Mouse (Mus musculus) heart, embryonic 13.5 days (tissue): ENCODE data around the gene Pgpep1l. TPM values are rescaled to one million over a fixed set of nuclear protein-coding genes. Genes with fewer than 3 reads are reported as not detected.

Source experiments
- ATAC-seq: fragments of 200-750 bp; cut with Nextera tagmentation; 2 replicates; pipeline ENCODE4 v1.8.0; 2017; ENCODE audit warnings: moderate TSS enrichment; ENCODE audit not compliant: insufficient number of reproducible peaks, low FRiP score, low TSS enrichment; ENCODE audit errors: extremely low read depth
- H3K27ac ChIP-seq: fragments of 300-500 bp; sonication (generic); replicated peaks from 2 replicates; pipeline ENCODE4 v1.5.1; 2015; ENCODE audit warnings: moderate library complexity, mild to moderate bottlenecking, inconsistent platforms
- H3K27me3 ChIP-seq: fragments of 300-500 bp; sonication (generic); replicated peaks from 2 replicates; pipeline ENCODE4 v1.6.1; 2015; ENCODE audit warnings: mild to moderate bottlenecking, inconsistent platforms
- H3K36me3 ChIP-seq: fragments of 300-500 bp; sonication (generic); 2 replicates; pipeline ENCODE4 v1.6.1; 2015; ENCODE audit warnings: mild to moderate bottlenecking, inconsistent platforms
- H3K4me1 ChIP-seq: fragments of 300-500 bp; sonication (generic); 2 replicates; pipeline ENCODE4 v1.6.1; 2015; ENCODE audit warnings: inconsistent platforms
- H3K4me2 ChIP-seq: fragments of 300-500 bp; sonication (generic); 2 replicates; pipeline ENCODE4 v1.6.1; 2015; ENCODE audit warnings: inconsistent platforms, mild to moderate bottlenecking, moderate library complexity
- H3K4me3 ChIP-seq: fragments of 300-500 bp; sonication (generic); 2 replicates; pipeline ENCODE4 v1.5.1; 2015; ENCODE audit warnings: moderate library complexity, mild to moderate bottlenecking, inconsistent platforms
- H3K9ac ChIP-seq: fragments of 300-500 bp; sonication (generic); 2 replicates; pipeline ENCODE4 v1.6.1; 2015; ENCODE audit warnings: inconsistent platforms, mild to moderate bottlenecking, moderate library complexity
- H3K9me3 ChIP-seq: fragments of 300-500 bp; sonication (generic); 2 replicates; pipeline ENCODE4 v1.6.1; 2016; ENCODE audit warnings: inconsistent platforms
- WGBS: fragments of 180-500 bp; shearing (Covaris S2); methylation state at CpG from one replicate; pipeline ENCODE4 v1.1.7; 2015; ENCODE audit warnings: mixed read lengths; 5-methylcytosine and 5-hydroxymethylcytosine counted together
- polyA plus RNA-seq: library from polyadenylated mRNA; unstranded; fragments of >200 nt; fragmentation: Nextera tagmentation; extraction: Ambion mirVana; gene quantifications from 2 replicates; pipeline ENCODE4 v1.2.1, GENCODE M21; 2015

Gene Pgpep1l
- polyA plus RNA-seq, 1 experiment from 2014 or later: not detected

DNA sequence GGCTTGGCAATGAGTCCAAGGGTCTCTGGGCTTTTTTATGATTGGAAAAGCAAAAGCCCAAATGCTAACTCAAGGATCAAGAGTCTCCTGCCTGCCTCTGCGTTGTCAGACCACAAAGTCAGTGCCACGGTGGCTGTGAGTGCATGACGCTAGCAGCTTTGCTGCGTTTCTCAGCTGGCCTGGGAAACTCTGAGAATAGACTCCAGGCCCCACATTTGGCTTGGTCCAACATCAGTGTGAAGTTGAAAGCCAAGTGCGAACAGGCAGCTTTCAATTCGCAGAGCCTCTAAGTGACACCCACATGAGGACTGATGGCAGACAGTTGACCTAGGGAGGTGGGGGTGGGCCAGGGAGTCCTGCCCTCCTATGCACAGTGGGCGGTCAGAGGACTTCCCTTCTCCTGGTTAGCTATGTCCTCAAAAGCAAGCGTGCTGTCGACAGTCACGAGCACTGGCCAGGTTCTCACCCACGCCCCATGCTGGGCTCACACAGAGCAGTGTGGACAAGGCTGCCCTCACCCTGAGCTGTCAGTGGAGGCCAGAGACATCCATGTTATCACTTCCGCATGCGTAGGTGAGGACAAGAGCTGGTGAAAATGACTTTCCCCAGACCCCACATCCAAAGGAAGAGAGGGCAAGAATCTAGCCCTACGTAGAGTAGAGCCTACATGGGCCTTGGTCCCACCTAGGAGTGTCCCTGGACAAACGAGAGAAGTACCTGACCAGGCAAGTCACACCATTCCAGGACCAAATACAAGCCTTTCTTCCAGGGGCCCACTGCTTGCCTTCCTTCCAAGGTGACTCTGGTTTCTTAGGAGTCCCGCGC, 5.5 kb downstream of the Pgpep1l start:
- no peak overlapping the region for H3K4me3 ChIP-seq
- peak overlapping the region; percentile 34 for H3K4me2 ChIP-seq
- peaks cover 29% of the 10 kb centered on the region for H3K4me1 ChIP-seq
- peak overlapping the region; percentile 73 for H3K27ac ChIP-seq
- H3K36me3 ChIP-seq: no peaks in the 10 kb centered on the region
- peaks cover 3% of the 10 kb centered on the region for H3K27me3 ChIP-seq
- peak overlapping the region; percentile 52 for H3K9ac ChIP-seq
- no peaks in the 10 kb centered on the region for H3K9me3 ChIP-seq
- WGBS: 31% methylated on average over 17 of the region's 17 CpGs
- ATAC-seq: peak; percentile 73

GRCm38 (mm10) chr7:68257767-68258166, 6.3 kb downstream of the Pgpep1l start:
- Histone ChIP-seq H3K4me2 (peak overlapping the region; percentile 34), H3K4me3 (no peak overlapping the region), H3K9ac (peak overlapping the region; percentile 52; the same call in 1 of the 2 replicates), H3K27ac (peak overlapping the region; percentile 73), H3K4me1 (peaks cover 24% of the 10 kb centered on the region), H3K9me3 (no peaks in the 10 kb centered on the region), H3K27me3 (no peaks in the 10 kb centered on the region; the same call in none of the 2 replicates), H3K36me3 (no peaks in the 10 kb centered on the region)
- no peak for ATAC-seq
- 58% methylated on average over 2 of the region's 2 CpGs for WGBS

DNA sequence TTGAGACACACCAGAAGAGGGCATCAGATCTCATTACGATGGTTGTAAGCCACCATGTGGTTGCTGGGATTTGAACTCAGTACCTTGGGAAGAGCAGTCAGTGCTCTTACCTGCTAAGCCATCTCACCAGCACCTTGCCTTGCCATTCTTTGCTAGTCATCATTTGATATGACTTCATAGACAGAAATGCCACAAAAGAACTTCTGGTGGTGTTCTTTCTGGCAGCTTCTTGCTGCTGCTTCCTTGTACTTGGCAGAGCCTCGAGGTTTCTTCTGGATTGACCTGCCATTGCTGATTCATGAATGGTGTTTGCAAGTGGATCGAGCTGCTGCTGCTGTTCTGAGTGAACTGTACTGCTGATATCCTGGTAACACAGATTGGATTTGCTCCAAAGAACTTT, 13.1 kb downstream of the Pgpep1l start:
- peaks cover 9% of the 10 kb centered on the region for H3K9me3 ChIP-seq
- no peak for ATAC-seq
- no peak overlapping the region for H3K4me3 ChIP-seq
- H3K9ac ChIP-seq: no peak overlapping the region
- WGBS: 81% methylated on average over 3 of the region's 3 CpGs
- H3K4me1 ChIP-seq: no peaks in the 10 kb centered on the region
- no peaks in the 10 kb centered on the region for H3K27me3 ChIP-seq
- H3K36me3 ChIP-seq: no peaks in the 10 kb centered on the region
- no peak overlapping the region for H3K27ac ChIP-seq
- H3K4me2 ChIP-seq: no peak overlapping the region

DNA sequence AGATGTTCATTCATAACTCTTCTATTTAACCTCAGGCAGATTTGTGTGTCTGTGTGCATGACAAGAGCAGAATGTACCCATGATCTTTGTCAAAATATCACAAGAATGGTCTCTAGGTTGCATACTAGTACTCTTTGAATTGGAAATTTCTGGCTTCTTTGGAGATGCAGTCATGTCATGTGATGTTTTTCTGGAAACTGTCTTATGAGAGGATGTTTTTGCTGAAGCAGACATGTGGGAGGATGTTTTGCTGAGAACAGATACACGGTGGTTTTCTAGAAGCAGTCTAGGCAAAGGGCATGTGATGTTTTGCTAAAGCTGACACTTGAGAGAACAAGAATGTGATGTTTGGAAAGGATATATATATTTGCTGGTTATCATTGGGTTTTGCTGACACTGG, 13.6 kb downstream of the Pgpep1l start:
- Histone ChIP-seq H3K27ac (no peak overlapping the region), H3K4me3 (no peak overlapping the region), H3K27me3 (no peaks in the 10 kb centered on the region), H3K36me3 (no peaks in the 10 kb centered on the region), H3K4me2 (no peak overlapping the region), H3K9me3 (peaks cover 9% of the 10 kb centered on the region), H3K4me1 (no peaks in the 10 kb centered on the region), H3K9ac (no peak overlapping the region)
- 60% methylated on average over 1 of the region's 1 CpGs for WGBS
- no peak for ATAC-seq

- H3K36me3 ChIP-seq: no peaks in the 10 kb centered on the region
- 0 out of 2 replicates have a peak, but pooled peaks cover 3% of the 10 kb centered on the region for H3K27me3 ChIP-seq
- no peak for ATAC-seq
- H3K4me1 ChIP-seq: no peaks in the 10 kb centered on the region
- H3K9ac ChIP-seq: no peak overlapping the region
- H3K4me2 ChIP-seq: no peak overlapping the region
- H3K27ac ChIP-seq: no peak overlapping the region
- WGBS: 78% methylated on average over 8 of the region's 8 CpGs
- H3K9me3 ChIP-seq: peaks cover 9% of the 10 kb centered on the region
- no peak overlapping the region for H3K4me3 ChIP-seq
These were observed 17.8 kb downstream of the Pgpep1l start for GRCm38 (mm10) chr7:68246249-68246648.

DNA sequence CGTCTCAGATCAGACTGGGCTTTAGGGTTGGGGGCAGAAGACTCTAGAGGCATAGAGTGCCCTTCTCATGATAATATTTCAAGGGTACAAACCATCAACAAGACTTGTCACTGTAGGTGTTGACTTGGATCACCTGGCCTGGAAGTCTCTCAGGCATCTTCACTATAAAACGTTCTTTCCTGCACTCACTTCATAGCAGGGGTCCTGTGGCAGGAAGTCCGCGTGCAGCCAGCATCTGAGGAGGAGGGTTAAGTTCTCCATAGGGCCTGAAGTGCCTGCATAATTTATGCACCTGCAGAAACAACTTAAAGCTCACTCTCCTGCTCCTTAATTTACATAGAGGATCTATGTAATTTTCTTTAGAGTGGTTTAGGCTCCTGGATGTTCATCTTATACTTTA, 18.4 kb downstream of the Pgpep1l start:
- ATAC-seq: no peak

GRCm38 (mm10) chr7:68241205-68241604, 22.8 kb downstream of the Pgpep1l start:
- Histone ChIP-seq H3K27ac (no peak overlapping the region), H3K4me1 (no peaks in the 10 kb centered on the region), H3K4me3 (no peak overlapping the region), H3K4me2 (no peak overlapping the region), H3K27me3 (0 out of 2 replicates have a peak, but pooled peaks cover 10% of the 10 kb centered on the region), H3K36me3 (no peaks in the 10 kb centered on the region), H3K9ac (no peak overlapping the region), H3K9me3 (no peaks in the 10 kb centered on the region)
- WGBS: 76% methylated on average over 9 of the region's 9 CpGs
- no peak for ATAC-seq

More for the DNA sequence above, 18.4 kb downstream of the Pgpep1l start:
- H3K27ac ChIP-seq: no peak overlapping the region
- H3K4me3 ChIP-seq: no peak overlapping the region
- H3K9ac ChIP-seq: no peak overlapping the region
- WGBS: 47% methylated on average over 4 of the region's 4 CpGs
- no peaks in the 10 kb centered on the region for H3K4me1 ChIP-seq
- H3K4me2 ChIP-seq: no peak overlapping the region
- H3K36me3 ChIP-seq: no peaks in the 10 kb centered on the region
- H3K27me3 ChIP-seq: 0 out of 2 replicates have a peak, but pooled peaks cover 6% of the 10 kb centered on the region
- peaks cover 3% of the 10 kb centered on the region; the same call in 1 of the 2 replicates for H3K9me3 ChIP-seq

GRCm38 (mm10) chr7:68239220-68239827, 24.7 kb downstream of the Pgpep1l start:
- H3K9ac ChIP-seq: no peak overlapping the region
- WGBS: 50% methylated on average over 11 of the region's 11 CpGs
- no peaks in the 10 kb centered on the region for H3K9me3 ChIP-seq
- 0 out of 2 replicates have a peak, but pooled peaks cover 10% of the 10 kb centered on the region for H3K27me3 ChIP-seq
- H3K4me3 ChIP-seq: no peak overlapping the region
- H3K4me2 ChIP-seq: no peak overlapping the region
- no peaks in the 10 kb centered on the region for H3K36me3 ChIP-seq
- peaks cover under 1% of the 10 kb centered on the region for H3K4me1 ChIP-seq
- ATAC-seq: no peak
- no peak overlapping the region for H3K27ac ChIP-seq

- no peak overlapping the region for H3K9ac ChIP-seq
- no peak overlapping the region for H3K27ac ChIP-seq
- WGBS: 82% methylated on average over 8 of the region's 8 CpGs
- no peak overlapping the region for H3K4me3 ChIP-seq
- H3K4me1 ChIP-seq: peaks cover 18% of the 10 kb centered on the region
- ATAC-seq: no peak
- no peaks in the 10 kb centered on the region for H3K36me3 ChIP-seq
- 0 out of 2 replicates have a peak, but pooled peaks cover 10% of the 10 kb centered on the region for H3K27me3 ChIP-seq
- no peaks in the 10 kb centered on the region for H3K9me3 ChIP-seq
- H3K4me2 ChIP-seq: no peak overlapping the region
These were observed 27.2 kb downstream of the Pgpep1l start for GRCm38 (mm10) chr7:68236817-68237216.

DNA sequence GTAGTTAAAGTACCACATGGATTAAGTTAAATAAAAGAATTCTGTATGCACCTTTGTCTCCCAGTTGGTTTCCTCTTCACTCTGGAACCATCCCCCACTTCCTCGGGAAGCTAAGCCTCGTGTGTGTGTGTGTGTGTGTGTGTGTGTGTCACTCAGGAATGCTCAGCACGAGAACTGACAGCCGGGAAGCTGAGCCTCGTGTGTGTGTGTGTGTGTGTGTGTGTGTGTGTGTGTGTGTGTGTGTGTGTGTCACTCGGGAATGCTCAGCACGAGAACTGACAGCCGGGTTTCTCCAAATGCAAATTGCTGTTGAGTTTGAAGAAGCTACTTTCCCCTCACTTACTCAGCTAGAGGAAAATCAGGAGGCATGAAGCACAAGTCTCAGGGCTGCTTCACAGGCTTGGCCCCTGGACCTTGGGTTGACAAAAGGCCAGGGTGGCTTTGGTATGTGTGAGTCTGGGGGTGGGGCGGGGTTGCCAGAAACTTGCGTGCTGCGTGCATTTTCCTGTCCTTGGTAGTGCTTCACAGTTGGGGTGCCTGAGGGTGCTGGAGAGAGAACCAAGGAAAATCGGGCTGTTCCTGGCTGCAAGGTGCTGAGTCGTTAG, 30.3 kb downstream of the Pgpep1l start:
- Histone ChIP-seq H3K9me3 (no peaks in the 10 kb centered on the region), H3K4me3 (no peak overlapping the region), H3K9ac (no peak overlapping the region), H3K27ac (peak overlapping the region; percentile 55), H3K4me1 (peaks cover 27% of the 10 kb centered on the region), H3K4me2 (peak overlapping the region; percentile 49), H3K36me3 (peaks cover 24% of the 10 kb centered on the region), H3K27me3 (no peaks in the 10 kb centered on the region)
- 34% methylated on average over 9 of the region's 13 CpGs for WGBS
- ATAC-seq: no peak

- no peaks in the 10 kb centered on the region for H3K9me3 ChIP-seq
- no peaks in the 10 kb centered on the region for H3K27me3 ChIP-seq
- H3K4me2 ChIP-seq: no peak overlapping the region
- no peak for ATAC-seq
- peaks cover 35% of the 10 kb centered on the region for H3K36me3 ChIP-seq
- no peak overlapping the region for H3K4me3 ChIP-seq
- H3K27ac ChIP-seq: no peak overlapping the region
- no peak overlapping the region for H3K9ac ChIP-seq
- peaks cover 31% of the 10 kb centered on the region for H3K4me1 ChIP-seq
- 85% methylated on average over 5 of the region's 5 CpGs for WGBS
These were observed 31.5 kb downstream of the Pgpep1l start for GRCm38 (mm10) chr7:68232521-68232920.
